In the genomic region with DNA sequence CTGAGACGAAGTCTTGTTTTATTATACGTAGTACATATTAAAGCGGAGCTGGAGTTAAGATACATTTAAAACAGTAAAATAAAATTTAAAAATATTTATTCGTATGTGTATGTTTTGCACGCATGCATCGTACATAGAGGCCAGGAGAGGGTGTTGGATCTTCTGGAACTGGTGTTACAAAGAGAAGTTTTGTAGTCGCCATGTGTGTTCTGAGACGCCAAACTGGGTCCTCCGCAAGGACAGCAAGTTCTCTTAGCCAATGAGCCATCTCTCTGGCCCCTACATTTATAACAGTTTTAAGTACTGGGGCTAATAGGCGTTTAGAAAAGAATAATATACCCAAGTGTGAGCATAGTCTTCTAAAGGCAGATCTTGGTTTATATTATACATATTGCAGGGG, we compare ENCODE assay signal across 8 mouse cellular contexts. TPM values are rescaled to one million over a fixed set of nuclear protein-coding genes. Genes with fewer than 3 reads are reported as not detected.
DNase-seq lines count a peak whose midpoint lies in the region; ATAC-seq and TF ChIP-seq lines count a peak whose summit lies in the region.

No protein-coding gene starts in this region.

- H3K27me3 ChIP-seq in forebrain, embryonic 11.5 days (ENCODE audit: control insufficient read depth, insufficient read depth, low read length) = no peaks in the 10 kb centered on the region
- H3K27me3 ChIP-seq in limb, embryonic 11.5 days (ENCODE audit: control insufficient read depth, insufficient read depth, low read length) = no peaks in the 10 kb centered on the region
- no peaks in the 10 kb centered on the region for H3K27me3 ChIP-seq in neural tube, embryonic 15.5 days (replicated peaks)

- no peaks in the 10 kb centered on the region for H3K4me1 ChIP-seq in forebrain, embryonic 11.5 days (replicated peaks; ENCODE audit: control insufficient read depth, insufficient read depth, low read length)
- no peaks in the 10 kb centered on the region for H3K4me1 ChIP-seq in limb, embryonic 11.5 days (ENCODE audit: control insufficient read depth, insufficient read depth, low read length)
- H3K4me1 ChIP-seq in neural tube, embryonic 15.5 days = peaks cover 7% of the 10 kb centered on the region

- TF ChIP-seq CTCF in layer of hippocampus, adult 2 months (conservative IDR thresholded peaks at IDR 0.05) = no peak

- H3K9ac ChIP-seq in forebrain, embryonic 11.5 days (ENCODE audit: low read length) = no peak overlapping the region; the same call in 1 of the 2 replicates
- no peak overlapping the region for H3K9ac ChIP-seq in limb, embryonic 11.5 days (ENCODE audit: low read length)
- H3K9ac ChIP-seq in neural tube, embryonic 15.5 days (replicated peaks) = peak overlapping the region; percentile 63

- H3K27ac ChIP-seq in layer of hippocampus, adult 2 months = peak overlapping the region; percentile 98
- no peak overlapping the region for H3K27ac ChIP-seq in forebrain, embryonic 11.5 days (ENCODE audit: low read depth, low read length)
- H3K27ac ChIP-seq in limb, embryonic 11.5 days (replicated peaks; ENCODE audit: low read depth, low read length) = no peak overlapping the region
- H3K27ac ChIP-seq in neural tube, embryonic 15.5 days (replicated peaks) = peak overlapping the region; percentile 92

- ATAC-seq in forebrain, embryonic 11.5 days (replicated peaks; ENCODE audit: low FRiP score) = peak; percentile 39
- ATAC-seq in limb, embryonic 11.5 days (ENCODE audit: insufficient number of reproducible peaks, low FRiP score, low TSS enrichment, low read depth) = no peak; the same call in 1 of the 2 replicates
- peak; percentile 56 for ATAC-seq in neural tube, embryonic 15.5 days (ENCODE audit: low FRiP score)
- no peak for ATAC-seq in frontal cortex, adult (ENCODE audit: low TSS enrichment)

- H3K9me3 ChIP-seq in forebrain, embryonic 11.5 days (ENCODE audit: control insufficient read depth, low read length) = no peaks in the 10 kb centered on the region; the same call in 1 of the 2 replicates
- H3K9me3 ChIP-seq in limb, embryonic 11.5 days (ENCODE audit: control insufficient read depth, low read length) = no peaks in the 10 kb centered on the region
- H3K9me3 ChIP-seq in neural tube, embryonic 15.5 days (replicated peaks) = no peaks in the 10 kb centered on the region

- H3K4me3 ChIP-seq in layer of hippocampus, adult 2 months = peak overlapping the region; percentile 72
- H3K4me3 ChIP-seq in forebrain, embryonic 11.5 days (ENCODE audit: low read depth, low read length) = peak overlapping the region; percentile 58
- H3K4me3 ChIP-seq in limb, embryonic 11.5 days (ENCODE audit: low read depth, low read length) = peak overlapping the region; percentile 49
- H3K4me3 ChIP-seq in neural tube, embryonic 15.5 days (replicated peaks) = peak overlapping the region; percentile 75

- H3K36me3 ChIP-seq in forebrain, embryonic 11.5 days (ENCODE audit: control insufficient read depth, insufficient read depth, low read length) = no peaks in the 10 kb centered on the region
- no peaks in the 10 kb centered on the region for H3K36me3 ChIP-seq in limb, embryonic 11.5 days (ENCODE audit: control insufficient read depth, insufficient read depth, low read length)
- H3K36me3 ChIP-seq in neural tube, embryonic 15.5 days = no peaks in the 10 kb centered on the region

- H3K4me2 ChIP-seq in forebrain, embryonic 11.5 days (ENCODE audit: low read depth, low read length, severe bottlenecking) = peak overlapping the region; percentile 46
- H3K4me2 ChIP-seq in limb, embryonic 11.5 days (ENCODE audit: low read depth, severe bottlenecking) = peak overlapping the region; percentile 46
- H3K4me2 ChIP-seq in neural tube, embryonic 15.5 days = peak overlapping the region; percentile 58

- no peak for DNase-seq in layer of hippocampus, adult 2 months (ENCODE audit: low spot score in 2 of 2)
- no peak for DNase-seq in layer of hippocampus, postnatal 36 days
- no peak for DNase-seq in forebrain, embryonic 11.5 days (ENCODE audit: low spot score)
- no peak for DNase-seq in limb, embryonic 11.5 days (ENCODE audit: low spot score)
- no peak for DNase-seq in urinary bladder, postnatal 14 days (ENCODE audit: low spot score)
- no peak for DNase-seq in cerebellum, postnatal 4 days (ENCODE audit: low spot score in 2 of 2)

- 38% methylated on average over 10 of the region's 10 CpGs for WGBS in forebrain, embryonic 11.5 days
- 37% methylated on average over 10 of the region's 10 CpGs for WGBS in limb, embryonic 11.5 days
- 36% methylated on average over 10 of the region's 10 CpGs for WGBS in neural tube, embryonic 15.5 days

RNA-seq across cellular contexts. Expression of gene Gm3854, which starts 0.6 kb away (rescaled TPM):
- 1 to 10 TPM; 7.1 to 8.3 TPM for total RNA-seq in layer of hippocampus, adult 2 months (2021)
- total RNA-seq in layer of hippocampus, postnatal 36 days (2021) = 1 to 10 TPM; 6.0 to 8.0 TPM
- 3.9 and 4.1 TPM in 2 replicates for polyA plus RNA-seq in forebrain, embryonic 11.5 days (2014; fragmentation: Nextera tagmentation; extraction: Ambion mirVana)
- 2.2 and 2.3 TPM in 2 replicates for polyA plus RNA-seq in limb, embryonic 11.5 days (2014; fragmentation: Nextera tagmentation; extraction: Ambion mirVana)
- 7.3 and 9.0 TPM in 2 replicates for polyA plus RNA-seq in neural tube, embryonic 15.5 days (2015; fragmentation: Nextera tagmentation; extraction: Ambion mirVana)

RNA-seq across cellular contexts. Expression of gene Zfp583, which starts 13.0 kb away (rescaled TPM):
- total RNA-seq in layer of hippocampus, adult 2 months (2021) = 10 to 100 TPM; 13.3 to 14.4 TPM
- 10 to 100 TPM; 10.4 to 13.1 TPM for total RNA-seq in layer of hippocampus, postnatal 36 days (2021)
- polyA plus RNA-seq in forebrain, embryonic 11.5 days (2014; fragmentation: Nextera tagmentation; extraction: Ambion mirVana) = 5.9 and 6.6 TPM in 2 replicates
- 6.9 and 7.8 TPM in 2 replicates for polyA plus RNA-seq in limb, embryonic 11.5 days (2014; fragmentation: Nextera tagmentation; extraction: Ambion mirVana)
- polyA plus RNA-seq in neural tube, embryonic 15.5 days (2015; fragmentation: Nextera tagmentation; extraction: Ambion mirVana) = 12.7 and 13.7 TPM in 2 replicates

RNA-seq across cellular contexts. Expression of gene Zfp78, which starts 19.0 kb away (rescaled TPM):
- 1 to 10 TPM; 4.7 to 5.0 TPM for total RNA-seq in layer of hippocampus, adult 2 months (2021)
- 1 to 10 TPM; 5.3 to 5.8 TPM for total RNA-seq in layer of hippocampus, postnatal 36 days (2021)
- polyA plus RNA-seq in forebrain, embryonic 11.5 days (2014; fragmentation: Nextera tagmentation; extraction: Ambion mirVana) = 1.9 and 3.1 TPM in 2 replicates
- polyA plus RNA-seq in limb, embryonic 11.5 days (2014; fragmentation: Nextera tagmentation; extraction: Ambion mirVana) = 1.1 and 1.6 TPM in 2 replicates
- 4.0 and 5.9 TPM in 2 replicates for polyA plus RNA-seq in neural tube, embryonic 15.5 days (2015; fragmentation: Nextera tagmentation; extraction: Ambion mirVana)

RNA-seq across cellular contexts. Expression of gene Zfp28, which starts 39.0 kb away (rescaled TPM):
- total RNA-seq in layer of hippocampus, adult 2 months (2021) = 1 to 10 TPM; 6.7 to 9.6 TPM
- total RNA-seq in layer of hippocampus, postnatal 36 days (2021) = 10 to 100 TPM in 1 of 2 experiments, 1 to 10 TPM in 1; 6.0 to 12.0 TPM
- polyA plus RNA-seq in forebrain, embryonic 11.5 days (2014; fragmentation: Nextera tagmentation; extraction: Ambion mirVana) = 12.3 and 12.8 TPM in 2 replicates
- polyA plus RNA-seq in limb, embryonic 11.5 days (2014; fragmentation: Nextera tagmentation; extraction: Ambion mirVana) = 10.2 and 10.4 TPM in 2 replicates
- polyA plus RNA-seq in neural tube, embryonic 15.5 days (2015; fragmentation: Nextera tagmentation; extraction: Ambion mirVana) = 13.2 and 13.8 TPM in 2 replicates

RNA-seq across cellular contexts. Expression of gene Smim17, which starts 54.4 kb away (rescaled TPM):
- 10 to 100 TPM; 19.7 to 24.1 TPM for total RNA-seq in layer of hippocampus, adult 2 months (2021)
- 10 to 100 TPM; 21.3 to 24.2 TPM for total RNA-seq in layer of hippocampus, postnatal 36 days (2021)
- polyA plus RNA-seq in forebrain, embryonic 11.5 days (2014; fragmentation: Nextera tagmentation; extraction: Ambion mirVana) = 0.55 and 0.99 TPM in 2 replicates
- 0.24 and 0.32 TPM in 2 replicates for polyA plus RNA-seq in limb, embryonic 11.5 days (2014; fragmentation: Nextera tagmentation; extraction: Ambion mirVana)
- 7.8 and 9.5 TPM in 2 replicates for polyA plus RNA-seq in neural tube, embryonic 15.5 days (2015; fragmentation: Nextera tagmentation; extraction: Ambion mirVana)

Comparison
In these comparisons a context has a peak if more than half of its experiments do, and no peak if none do; other contexts are left out.
1. H3K27ac ChIP-seq: peak in layer of hippocampus, adult 2 months (single experiment) and neural tube, embryonic 15.5 days (single experiment); none in forebrain, embryonic 11.5 days (single experiment) and limb, embryonic 11.5 days (single experiment).
2. ATAC-seq: peak in forebrain, embryonic 11.5 days (single experiment) and neural tube, embryonic 15.5 days (single experiment); none in limb, embryonic 11.5 days (single experiment) and frontal cortex, adult (single experiment).
3. Peak in every context shown above with its lines, with median percentiles within 50 percentile points of each other: H3K4me3 ChIP-seq and H3K4me2 ChIP-seq.